Mouse (Mus musculus) spleen, embryonic (tissue): ENCODE results near the gene Naa38.

Experiments
- CTCF ChIA-PET: fragments of 350-600 bp; sonication (Branson Sonifier 250); formaldehyde crosslinking; loops from one replicate; lab custom pipeline; 2022; lab: Charles Lee

Gene Naa38

GRCm38 (mm10) chr11:69399201-69400082 lies 4.2 kb downstream of the Naa38 start:
- CTCF ChIA-PET: interaction anchor here (0.6 kb wide), 2 partner anchors 25 to 190 kb away, joined by 3 to 4 read pairs; no protein-coding TSS in a partner anchor

- CTCF ChIA-PET: no interaction called here
Observed at GRCm38 (mm10) chr11:69400083-69400850, 5.0 kb downstream of the Naa38 start.

GRCm38 (mm10) chr11:69401210-69401637 lies 5.9 kb downstream of the Naa38 start:
- CTCF ChIA-PET: interaction anchor here (1.1 kb wide), 1 partner anchor 31 kb away, joined by 6 read pairs; no protein-coding TSS in a partner anchor

GRCm38 (mm10) chr11:69401987-69402386 lies 6.7 kb downstream of the Naa38 start:
- CTCF ChIA-PET: interaction anchor here (1.1 kb wide), 1 partner anchor 30 kb away, joined by 6 read pairs; no protein-coding TSS in a partner anchor

- CTCF ChIA-PET: no interaction called here
Observed at GRCm38 (mm10) chr11:69403691-69404594, 8.7 kb downstream of the Naa38 start.

- CTCF ChIA-PET: no interaction called here
Observed at GRCm38 (mm10) chr11:69404595-69405396, 9.5 kb downstream of the Naa38 start.

GRCm38 (mm10) chr11:69405397-69406200 lies 10.3 kb downstream of the Naa38 start:
- CTCF ChIA-PET: no interaction called here

GRCm38 (mm10) chr11:69406282-69406681 lies 11.0 kb downstream of the Naa38 start:
- CTCF ChIA-PET: interaction anchor here (1.3 kb wide), 1 partner anchor 24 kb away, joined by 3 read pairs; no protein-coding TSS in a partner anchor

- CTCF ChIA-PET: interaction anchor here (1.3 kb wide), 1 partner anchor 23 kb away, joined by 3 read pairs; no protein-coding TSS in a partner anchor
Observed at GRCm38 (mm10) chr11:69406867-69407723, 11.8 kb downstream of the Naa38 start.

- CTCF ChIA-PET: interaction anchor here (0.6 to 1.3 kb wide), 2 partner anchors 22 to 25 kb away, joined by 3 read pairs; no protein-coding TSS in a partner anchor
Observed at GRCm38 (mm10) chr11:69407724-69408004, 12.4 kb downstream of the Naa38 start.

- CTCF ChIA-PET: interaction anchor here (0.5 to 1.0 kb wide), 5 partner anchors 10 to 1418 kb away, joined by 3 to 12 read pairs (median 3); no protein-coding TSS in a partner anchor
Observed at GRCm38 (mm10) chr11:69408541-69409377, 13.5 kb downstream of the Naa38 start.

GRCm38 (mm10) chr11:69409378-69410044 lies 14.2 kb downstream of the Naa38 start:
- CTCF ChIA-PET: interaction anchor here (0.5 to 0.6 kb wide), 3 partner anchors 22 to 1417 kb away, joined by 3 to 12 read pairs (median 3); no protein-coding TSS in a partner anchor

- CTCF ChIA-PET: no interaction called here
Observed at GRCm38 (mm10) chr11:69410045-69410309, 14.7 kb downstream of the Naa38 start.

GRCm38 (mm10) chr11:69410310-69411072 lies 15.2 kb downstream of the Naa38 start:
- CTCF ChIA-PET: no interaction called here

GRCm38 (mm10) chr11:69411073-69411535 lies 15.8 kb downstream of the Naa38 start:
- CTCF ChIA-PET: interaction anchor here (0.6 kb wide), 1 partner anchor 83 kb away, joined by 8 read pairs; no protein-coding TSS in a partner anchor
